8 mouse cellular contexts compared by ENCODE assay signal in the genomic region with DNA sequence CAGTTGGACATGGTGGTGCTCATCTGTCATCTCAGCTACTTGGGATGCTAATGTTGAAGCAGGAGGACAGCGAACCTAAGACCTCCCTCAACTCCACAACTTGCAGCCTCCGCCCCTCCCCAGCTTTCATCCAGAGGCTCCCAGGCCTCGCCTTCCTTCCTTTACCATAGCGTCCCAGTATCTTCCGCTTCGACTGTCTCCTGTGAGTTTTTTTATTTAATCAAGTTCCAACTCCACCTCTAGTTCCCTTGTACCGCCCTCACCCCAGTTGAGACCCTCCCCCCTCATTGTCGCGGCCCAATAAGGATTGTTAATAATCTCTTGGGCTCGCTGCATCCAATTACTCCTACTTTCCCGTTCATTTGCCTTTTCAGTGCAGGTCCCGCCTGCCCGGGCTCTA. TPM values are rescaled to one million over a fixed set of nuclear protein-coding genes. Genes with fewer than 3 reads are reported as not detected.
DNase-seq lines count a peak whose midpoint lies in the region; ATAC-seq and TF ChIP-seq lines count a peak whose summit lies in the region.

No protein-coding gene starts in this region.

- H3K4me2 ChIP-seq in hindbrain, postnatal 0 days (ENCODE audit: low read depth, low read length), result peak overlapping the region; percentile 89
- H3K4me2 ChIP-seq in liver, postnatal 0 days (ENCODE audit: low read depth, low read length), result peak overlapping the region; percentile 93; the same call in 1 of the 2 replicates

- DNase-seq in embryo, embryonic 10.5 days (ENCODE audit: low spot score), result peak; percentile 48
- peak; percentile 56 for DNase-seq in hindbrain, postnatal 0 days (ENCODE audit: low spot score)
- no peak for DNase-seq in liver, postnatal 0 days
- no peak for DNase-seq in spleen, postnatal 4 days (ENCODE audit: low spot score in 2 of 2)
- no peak for DNase-seq in urinary bladder, postnatal 14 days (ENCODE audit: low spot score)
- DNase-seq in lung, postnatal 4 days, result no peak

- peak overlapping the region; percentile 17 for H3K4me3 ChIP-seq in megakaryocyte, embryonic 14.5 days (replicated peaks)
- peak overlapping the region; percentile 73 for H3K4me3 ChIP-seq in hindbrain, postnatal 0 days (ENCODE audit: low read length)
- 0 out of 2 replicates have a peak overlapping the region, but pooled peaks have one; percentile 49 for H3K4me3 ChIP-seq in liver, postnatal 0 days (ENCODE audit: low read depth, low read length)

- H3K36me3 ChIP-seq in megakaryocyte, embryonic 14.5 days (replicated peaks; ENCODE audit: low read length), result no peaks in the 10 kb centered on the region
- no peaks in the 10 kb centered on the region for H3K36me3 ChIP-seq in hindbrain, postnatal 0 days (ENCODE audit: insufficient read depth, low read length)
- H3K36me3 ChIP-seq in liver, postnatal 0 days (replicated peaks; ENCODE audit: insufficient read depth, low read length), result no peaks in the 10 kb centered on the region

- TF ChIP-seq EP300 in liver, postnatal 0 days (IDR thresholded peaks at IDR 0.05; ENCODE audit: low read depth), result no peak

- TF ChIP-seq CTCF in hindbrain, postnatal 0 days (IDR thresholded peaks at IDR 0.05; ENCODE audit: low read depth), result no peak
- no peak for TF ChIP-seq CTCF in liver, postnatal 0 days (IDR thresholded peaks at IDR 0.05; ENCODE audit: low read depth)

- H3K27me3 ChIP-seq in megakaryocyte, embryonic 14.5 days (replicated peaks), result peaks cover 96% of the 10 kb centered on the region
- no peaks in the 10 kb centered on the region for H3K27me3 ChIP-seq in hindbrain, postnatal 0 days (ENCODE audit: insufficient read depth, low read length)
- peaks cover 82% of the 10 kb centered on the region for H3K27me3 ChIP-seq in liver, postnatal 0 days (ENCODE audit: insufficient read depth, low read length)

- no peak for ATAC-seq in megakaryocyte, adult 5-6 weeks (ENCODE audit: poor library complexity, severe bottlenecking)
- ATAC-seq in hindbrain, postnatal 0 days, result no peak
- no peak for ATAC-seq in liver, postnatal 0 days

- H3K9ac ChIP-seq in hindbrain, postnatal 0 days (replicated peaks; ENCODE audit: low read length), result peak overlapping the region; percentile 53; the same call in 1 of the 2 replicates
- H3K9ac ChIP-seq in liver, postnatal 0 days (replicated peaks), result no peak overlapping the region

- WGBS in hindbrain, postnatal 0 days, result 4% methylated on average over 13 of the region's 13 CpGs
- WGBS in liver, postnatal 0 days (ENCODE audit: insufficient replicate concordance), result 9% methylated on average over 13 of the region's 13 CpGs

- peak overlapping the region; percentile 54; the same call in 1 of the 2 replicates for H3K27ac ChIP-seq in hindbrain, postnatal 0 days
- H3K27ac ChIP-seq in liver, postnatal 0 days (ENCODE audit: low read depth), result no peak overlapping the region

- peaks cover 66% of the 10 kb centered on the region for H3K4me1 ChIP-seq in megakaryocyte, embryonic 14.5 days
- H3K4me1 ChIP-seq in hindbrain, postnatal 0 days (ENCODE audit: insufficient read depth, low read length), result peaks cover 43% of the 10 kb centered on the region
- peaks cover 32% of the 10 kb centered on the region for H3K4me1 ChIP-seq in liver, postnatal 0 days (ENCODE audit: insufficient read depth)

- H3K9me3 ChIP-seq in megakaryocyte, embryonic 14.5 days, result peaks cover 15% of the 10 kb centered on the region
- H3K9me3 ChIP-seq in hindbrain, postnatal 0 days (ENCODE audit: low read length), result no peaks in the 10 kb centered on the region
- H3K9me3 ChIP-seq in liver, postnatal 0 days (ENCODE audit: low read length), result no peaks in the 10 kb centered on the region

RNA-seq across cellular contexts. Expression of a gene that starts 0.5 kb away (rescaled TPM):
- polyA plus RNA-seq in megakaryocyte, embryonic 14.5 days (2012; ENCODE audit: insufficient read depth, low replicate concordance), result 1.8 and 4.0 TPM in 2 replicates
- total RNA-seq in megakaryocyte, adult 5-6 weeks (2015), result 0.41 and 0.67 TPM in 2 replicates
- not detected in 2 replicates for total RNA-seq in megakaryocyte, adult 5-6 weeks (2017)
- total RNA-seq in hindbrain, postnatal 0 days (2014; rRNA removed), result 24.7 and 37.0 TPM in 2 replicates
- polyA plus RNA-seq in hindbrain, postnatal 0 days (2015; fragmentation: Nextera tagmentation; extraction: Ambion mirVana), result 8.0 and 8.2 TPM in 2 replicates
- 0.13 and 0.20 TPM in 2 replicates for polyA plus RNA-seq in liver, postnatal 0 days (2015; fragmentation: Nextera tagmentation; extraction: Ambion mirVana)

RNA-seq across cellular contexts. Expression of a gene that starts 17.8 kb away (rescaled TPM):
- polyA plus RNA-seq in megakaryocyte, embryonic 14.5 days (2012; ENCODE audit: insufficient read depth, low replicate concordance), result 2.4 and 14.1 TPM in 2 replicates
- 473 and 485 TPM in 2 replicates for total RNA-seq in megakaryocyte, adult 5-6 weeks (2015)
- 207 and 235 TPM in 2 replicates for total RNA-seq in megakaryocyte, adult 5-6 weeks (2017)
- total RNA-seq in hindbrain, postnatal 0 days (2014; rRNA removed), result 0.90 TPM in 1 of 2 replicates, not detected in the other
- 0.26 and 0.69 TPM in 2 replicates for polyA plus RNA-seq in hindbrain, postnatal 0 days (2015; fragmentation: Nextera tagmentation; extraction: Ambion mirVana)
- 17.0 and 17.8 TPM in 2 replicates for polyA plus RNA-seq in liver, postnatal 0 days (2015; fragmentation: Nextera tagmentation; extraction: Ambion mirVana)

RNA-seq across cellular contexts. Expression of a gene that starts 36.2 kb away (rescaled TPM):
- 269 and 455 TPM in 2 replicates for polyA plus RNA-seq in megakaryocyte, embryonic 14.5 days (2012; ENCODE audit: insufficient read depth, low replicate concordance)
- 47.4 and 51.5 TPM in 2 replicates for total RNA-seq in megakaryocyte, adult 5-6 weeks (2015)
- 50.7 and 70.7 TPM in 2 replicates for total RNA-seq in megakaryocyte, adult 5-6 weeks (2017)
- 71.2 and 76.4 TPM in 2 replicates for total RNA-seq in hindbrain, postnatal 0 days (2014; rRNA removed)
- 50.5 and 57.6 TPM in 2 replicates for polyA plus RNA-seq in hindbrain, postnatal 0 days (2015; fragmentation: Nextera tagmentation; extraction: Ambion mirVana)
- 33.6 and 33.9 TPM in 2 replicates for polyA plus RNA-seq in liver, postnatal 0 days (2015; fragmentation: Nextera tagmentation; extraction: Ambion mirVana)

RNA-seq across cellular contexts. Expression of a gene that starts 41.3 kb away (rescaled TPM):
- polyA plus RNA-seq in megakaryocyte, embryonic 14.5 days (2012; ENCODE audit: insufficient read depth, low replicate concordance), result 61.8 and 199 TPM in 2 replicates
- 36.1 and 44.3 TPM in 2 replicates for total RNA-seq in megakaryocyte, adult 5-6 weeks (2015)
- total RNA-seq in megakaryocyte, adult 5-6 weeks (2017), result 39.4 and 48.4 TPM in 2 replicates
- 26.3 and 30.0 TPM in 2 replicates for total RNA-seq in hindbrain, postnatal 0 days (2014; rRNA removed)
- 17.6 and 18.7 TPM in 2 replicates for polyA plus RNA-seq in hindbrain, postnatal 0 days (2015; fragmentation: Nextera tagmentation; extraction: Ambion mirVana)
- 18.9 and 25.1 TPM in 2 replicates for polyA plus RNA-seq in liver, postnatal 0 days (2015; fragmentation: Nextera tagmentation; extraction: Ambion mirVana)

RNA-seq across cellular contexts. Expression of a gene that starts 58.1 kb away (rescaled TPM):
- polyA plus RNA-seq in megakaryocyte, embryonic 14.5 days (2012; ENCODE audit: insufficient read depth, low replicate concordance), result 0.64 and 1.2 TPM in 2 replicates
- total RNA-seq in megakaryocyte, adult 5-6 weeks (2015), result 3.2 and 3.8 TPM in 2 replicates
- total RNA-seq in megakaryocyte, adult 5-6 weeks (2017), result 4.1 and 6.4 TPM in 2 replicates
- total RNA-seq in hindbrain, postnatal 0 days (2014; rRNA removed), result 0.05 TPM in 1 of 2 replicates, not detected in the other
- 0.06 TPM in 1 of 2 replicates, not detected in the other for polyA plus RNA-seq in hindbrain, postnatal 0 days (2015; fragmentation: Nextera tagmentation; extraction: Ambion mirVana)
- polyA plus RNA-seq in liver, postnatal 0 days (2015; fragmentation: Nextera tagmentation; extraction: Ambion mirVana), result 9.5 and 10.1 TPM in 2 replicates

Comparison
In these comparisons a context has a peak if more than half of its experiments do, and no peak if none do; other contexts are left out.
1. H3K4me3 ChIP-seq: peak in every context shown above with its lines; median percentile 73 in hindbrain, postnatal 0 days; 49 in liver, postnatal 0 days; 17 in megakaryocyte, embryonic 14.5 days.
2. DNase-seq: peak in embryo, embryonic 10.5 days (single experiment) and hindbrain, postnatal 0 days (single experiment); none in liver, postnatal 0 days (single experiment), spleen, postnatal 4 days (0 of 2), urinary bladder, postnatal 14 days (single experiment) and lung, postnatal 4 days (0 of 2).